Mouse (Mus musculus) bone marrow, adult 2 months (tissue): ENCODE results near the gene Slc7a7. TPM values are rescaled to one million over a fixed set of nuclear protein-coding genes. Genes with fewer than 3 reads are reported as not detected.
A peak's percentile ranks its signal among the peaks of the same experiment; 100 is the strongest.

Experiments used
- H3K27ac ChIP-seq: fragments of 200-500 bp; 2 replicates; pipeline ENCODE4 v1.5.1; 2012; ENCODE audit warnings: low read depth, mild to moderate bottlenecking, control low read depth, inconsistent platforms, low read length; ENCODE audit not compliant: control insufficient read depth, poor library complexity, insufficient read depth
- H3K4me1 ChIP-seq: fragments of 200-500 bp; 2 replicates; pipeline ENCODE4 v1.6.1; 2011; ENCODE audit warnings: low read length; ENCODE audit not compliant: control insufficient read depth, insufficient read depth
- H3K4me3 ChIP-seq: fragments of 200-500 bp; replicated peaks from 2 replicates; pipeline ENCODE3; 2011; ENCODE audit warnings: mild to moderate bottlenecking, low read depth, low read length, control low read depth; ENCODE audit not compliant: control insufficient read depth
- CTCF ChIP-seq: fragments of 200-500 bp; IDR thresholded peaks from 2 replicates; pipeline ENCODE4 v1.5.1; 2011; ENCODE audit warnings: low read length, control low read depth; ENCODE audit not compliant: control insufficient read depth, insufficient read depth
- POLR2A ChIP-seq: fragments of 200-500 bp; IDR thresholded peaks from 2 replicates; pipeline ENCODE4 v1.6.1; 2011; ENCODE audit warnings: low read depth, mild to moderate bottlenecking, control low read depth, low read length, borderline replicate concordance; ENCODE audit not compliant: control insufficient read depth
- WGBS: fragments of 180-500 bp; shearing (Covaris S2); methylation state at CpG from one replicate; pipeline ENCODE4 v1.1.7; 2018; 5-methylcytosine and 5-hydroxymethylcytosine counted together
- polyA plus RNA-seq: library from polyadenylated mRNA; stranded (reverse); fragments of >200 nt; gene quantifications from 2 replicates; pipeline ENCODE4 v1.2.4, GENCODE M21; 2011; ENCODE audit warnings: low replicate concordance; ENCODE audit not compliant: missing spikeins, insufficient read depth, insufficient read length

Gene Slc7a7
- polyA plus RNA-seq, result 5.8 and 15.2 TPM in 2 replicates

- Histone ChIP-seq H3K4me3 (peak within 1 kb of the TSS; percentile 33), H3K27ac (0 out of 2 replicates have a peak within 1 kb of the TSS, but pooled peaks have one; percentile 3), H3K4me1 (peaks cover 2% of the 10 kb centered on the region; the same call in 1 of the 2 replicates)
- TF ChIP-seq CTCF (peak; percentile 36; the same call in 1 of the 2 replicates), POLR2A (no peak)
- 36% methylated on average over 19 of the region's 19 CpGs for WGBS
Measured at GRCm38 (mm10) chr14:54417623-54418081, at the start of gene Slc7a7. Gene Slc7a7, minus strand, starts transcription at chr14:54417780.

GRCm38 (mm10) chr14:54464293-54465005 lies 46.9 kb upstream of the Slc7a7 start:
- Histone ChIP-seq H3K4me1 (peaks cover 1% of the 10 kb centered on the region; the same call in 1 of the 2 replicates), H3K27ac (peak overlapping the region; percentile 96), H3K4me3 (peak overlapping the region; percentile 75)
- under 1% methylated on average over 57 of the region's 57 CpGs for WGBS
- peak; percentile 70 for TF ChIP-seq CTCF
- TF ChIP-seq POLR2A, result peak; percentile 54; the same call in 1 of the 2 replicates

- peak within 1 kb of the TSS; percentile 96 for H3K27ac ChIP-seq
- H3K4me1 ChIP-seq, result peaks cover 1% of the 10 kb centered on the region; the same call in 1 of the 2 replicates
- H3K4me3 ChIP-seq, result peak within 1 kb of the TSS; percentile 75
- WGBS, result under 1% methylated on average over 35 of the region's 35 CpGs
- peak; percentile 64; the same call in 1 of the 2 replicates for TF ChIP-seq POLR2A
- TF ChIP-seq CTCF, result no peak
Measured at GRCm38 (mm10) chr14:54463959-54464292, 46.3 kb upstream of the Slc7a7 start, which contains the start of gene Lrp10. Gene Lrp10, plus strand, starts transcription at chr14:54464137.

GRCm38 (mm10) chr14:54463108-54463958 lies 45.8 kb upstream of the Slc7a7 start:
- TF ChIP-seq POLR2A, result no peak
- no peak for TF ChIP-seq CTCF
- Histone ChIP-seq H3K4me1 (peaks cover 1% of the 10 kb centered on the region; the same call in 1 of the 2 replicates), H3K4me3 (peak overlapping the region; percentile 75), H3K27ac (peak overlapping the region; percentile 96)
- WGBS, result 1% methylated on average over 12 of the region's 12 CpGs

- WGBS, result 73% methylated on average over 4 of the region's 4 CpGs
- Histone ChIP-seq H3K4me3 (no peak overlapping the region), H3K4me1 (peaks cover 1% of the 10 kb centered on the region; the same call in 1 of the 2 replicates), H3K27ac (no peak overlapping the region)
- TF ChIP-seq CTCF, result no peak
- no peak for TF ChIP-seq POLR2A
Measured at GRCm38 (mm10) chr14:54462146-54462545, 44.6 kb upstream of the Slc7a7 start.

GRCm38 (mm10) chr14:54457907-54458569 lies 40.5 kb upstream of the Slc7a7 start:
- WGBS, result 79% methylated on average over 14 of the region's 14 CpGs
- TF ChIP-seq CTCF (no peak), POLR2A (no peak)
- H3K27ac ChIP-seq, result no peak overlapping the region
- H3K4me3 ChIP-seq, result no peak overlapping the region
- peaks cover 1% of the 10 kb centered on the region; the same call in 1 of the 2 replicates for H3K4me1 ChIP-seq

GRCm38 (mm10) chr14:54454669-54455528 lies 37.3 kb upstream of the Slc7a7 start:
- no peak overlapping the region for H3K4me3 ChIP-seq
- TF ChIP-seq CTCF (no peak), POLR2A (no peak)
- no peak overlapping the region for H3K27ac ChIP-seq
- no peaks in the 10 kb centered on the region for H3K4me1 ChIP-seq
- 73% methylated on average over 11 of the region's 11 CpGs for WGBS
